Mouse (Mus musculus) CD4-positive helper T cell, adult 2 months (primary cell): Measurements from ENCODE around the gene Kcnh4.
A peak's percentile ranks its signal among the peaks of the same experiment; 100 is the strongest.
"Not testable (repeated sequence)": the region's sequence is repeated elsewhere in the genome, so short reads cannot be mapped to it uniquely, and the experiment has no call there.

ENCODE experiments used
- DNase-seq: peaks from one replicate; pipeline ENCODE4 v3.0.0-alpha.2; 2012; ENCODE audit warnings: low read depth, missing footprints, low spot score

Kcnh4 gene

GRCm38 (mm10) chr11:100759611-100760233 is at the start of gene Kcnh4:
Kcnh4 (minus strand) TSS chr11:100759942.
- peak; percentile 90 for DNase-seq

- no peak for DNase-seq
These were observed 46.9 kb upstream of the Kcnh4 start for GRCm38 (mm10) chr11:100806380-100807305.

GRCm38 (mm10) chr11:100805535-100805934 is 45.8 kb upstream of the Kcnh4 start:
- no peak for DNase-seq

GRCm38 (mm10) chr11:100804409-100804808 is 44.7 kb upstream of the Kcnh4 start:
- DNase-seq = peak; percentile 76

- DNase-seq = no peak
These were observed 39.7 kb upstream of the Kcnh4 start for GRCm38 (mm10) chr11:100799426-100799825.

GRCm38 (mm10) chr11:100796585-100796984 is 36.8 kb upstream of the Kcnh4 start:
- DNase-seq = no peak

- DNase-seq = no peak
These were observed 35.6 kb upstream of the Kcnh4 start for GRCm38 (mm10) chr11:100795386-100795785.

- DNase-seq = no peak
These were observed 31.8 kb upstream of the Kcnh4 start for GRCm38 (mm10) chr11:100791457-100792049.

GRCm38 (mm10) chr11:100790644-100791043 is 30.9 kb upstream of the Kcnh4 start:
- not testable (repeated sequence) for DNase-seq

GRCm38 (mm10) chr11:100789702-100790101 is 30.0 kb upstream of the Kcnh4 start:
- no peak for DNase-seq

GRCm38 (mm10) chr11:100785774-100786173 is 26.0 kb upstream of the Kcnh4 start:
- DNase-seq = no peak

GRCm38 (mm10) chr11:100784286-100784685 is 24.5 kb upstream of the Kcnh4 start:
- DNase-seq = no peak

- no peak for DNase-seq
These were observed 22.8 kb upstream of the Kcnh4 start for GRCm38 (mm10) chr11:100782568-100782967.

GRCm38 (mm10) chr11:100781763-100782475 is 22.2 kb upstream of the Kcnh4 start:
- DNase-seq = no peak

GRCm38 (mm10) chr11:100780247-100780646 is 20.5 kb upstream of the Kcnh4 start:
- DNase-seq = no peak

- no peak for DNase-seq
These were observed 18.3 kb upstream of the Kcnh4 start for GRCm38 (mm10) chr11:100778069-100778468.

GRCm38 (mm10) chr11:100775921-100776320 is 16.2 kb upstream of the Kcnh4 start:
- no peak for DNase-seq

GRCm38 (mm10) chr11:100774261-100774660 is 14.5 kb upstream of the Kcnh4 start:
- DNase-seq = no peak

GRCm38 (mm10) chr11:100770646-100771408 is 11.1 kb upstream of the Kcnh4 start, which contains the start of gene Ghdc:
Ghdc (minus strand) TSS chr11:100770957.
- peak; percentile 85 for DNase-seq

- DNase-seq = no peak
These were observed 10.2 kb upstream of the Kcnh4 start for GRCm38 (mm10) chr11:100769980-100770379.

GRCm38 (mm10) chr11:100767871-100768270 is 8.1 kb upstream of the Kcnh4 start:
- no peak for DNase-seq
